ENCODE assay signal across 15 mouse cellular contexts in genomic region chr1:31058861-31059351, GRCm38 (mm10).
DNase-seq lines count a peak whose midpoint lies in the region; ATAC-seq and TF ChIP-seq lines count a peak whose summit lies in the region.
"Had no signal": no experiment of that assay in that cellular context is flagged by ENCODE, and none has a peak within 500 bp of the region (broad histone marks: within the 10 kb centered on the region; RNA-seq: fewer than 3 reads in every experiment).

No protein-coding gene starts in this region.

- CTCF ChIA-PET in Patski (lab: Charles Lee), result no interaction called here

- H3K4me2 ChIP-seq in forebrain, embryonic 13.5 days, result no peak overlapping the region
- H3K4me2 ChIP-seq in forebrain, embryonic 15.5 days (replicated peaks), result no peak overlapping the region
- H3K4me2 ChIP-seq in lung, embryonic 14.5 days, result no peak overlapping the region
- no peak overlapping the region for H3K4me2 ChIP-seq in intestine, postnatal 0 days (replicated peaks; ENCODE audit: low read depth)
- H3K4me2 ChIP-seq in heart, embryonic 11.5 days, result no peak overlapping the region
- H3K4me2 ChIP-seq: liver, embryonic 12.5 days had no signal

- POLR2A ChIA-PET in Patski (lab: Charles Lee), result no interaction called here

- H3K4me3 ChIP-seq in forebrain, embryonic 13.5 days, result no peak overlapping the region
- H3K4me3 ChIP-seq in forebrain, embryonic 15.5 days, result no peak overlapping the region
- H3K4me3 ChIP-seq in lung, embryonic 14.5 days (ENCODE audit: low read depth, low read length), result no peak overlapping the region
- no peak overlapping the region for H3K4me3 ChIP-seq in intestine, postnatal 0 days (ENCODE audit: low read depth, low read length)
- no peak overlapping the region for H3K4me3 ChIP-seq in heart, embryonic 11.5 days (ENCODE audit: low read depth, low read length)
- H3K4me3 ChIP-seq: gastrocnemius, adult 2 months; left cerebral cortex, adult 2 months; liver, embryonic 12.5 days had no signal

- H3K27ac ChIP-seq in forebrain, embryonic 13.5 days, result no peak overlapping the region
- H3K27ac ChIP-seq in forebrain, embryonic 15.5 days (replicated peaks), result no peak overlapping the region
- no peak overlapping the region for H3K27ac ChIP-seq in lung, embryonic 14.5 days (ENCODE audit: low read depth)
- peak overlapping the region; percentile 41 for H3K27ac ChIP-seq in intestine, postnatal 0 days (ENCODE audit: low read depth, low read length)
- no peak overlapping the region for H3K27ac ChIP-seq in heart, embryonic 11.5 days (ENCODE audit: low read depth, low read length)
- H3K27ac ChIP-seq: gastrocnemius, adult 2 months; left cerebral cortex, adult 2 months; liver, embryonic 12.5 days had no signal

- TF ChIP-seq CTCF in lung, embryonic 14.5 days (IDR thresholded peaks at IDR 0.05; ENCODE audit: low read depth), result no peak
- TF ChIP-seq CTCF in Patski (IDR thresholded peaks at IDR 0.05), result no peak
- TF ChIP-seq CTCF in intestine, postnatal 0 days (IDR thresholded peaks at IDR 0.05; ENCODE audit: low read depth), result no peak

- H3K36me3 ChIP-seq in forebrain, embryonic 13.5 days (ENCODE audit: poor library complexity, severe bottlenecking), result no peaks in the 10 kb centered on the region
- no peaks in the 10 kb centered on the region for H3K36me3 ChIP-seq in forebrain, embryonic 15.5 days
- H3K36me3 ChIP-seq in lung, embryonic 14.5 days (ENCODE audit: insufficient read depth), result no peaks in the 10 kb centered on the region
- no peaks in the 10 kb centered on the region for H3K36me3 ChIP-seq in intestine, postnatal 0 days (ENCODE audit: control insufficient read depth, insufficient read depth)
- no peaks in the 10 kb centered on the region for H3K36me3 ChIP-seq in heart, embryonic 11.5 days (ENCODE audit: control insufficient read depth, insufficient read depth, low read length)
- H3K36me3 ChIP-seq: liver, embryonic 12.5 days had no signal

- H3K9ac ChIP-seq in forebrain, embryonic 13.5 days, result no peak overlapping the region
- no peak overlapping the region for H3K9ac ChIP-seq in forebrain, embryonic 15.5 days (replicated peaks)
- H3K9ac ChIP-seq in lung, embryonic 14.5 days, result no peak overlapping the region
- H3K9ac ChIP-seq in intestine, postnatal 0 days (ENCODE audit: low read depth, low read length), result no peak overlapping the region
- H3K9ac ChIP-seq in heart, embryonic 11.5 days (ENCODE audit: low read depth, low read length), result no peak overlapping the region
- H3K9ac ChIP-seq: liver, embryonic 12.5 days had no signal

- DNase-seq in lung, embryonic 14.5 days, result peak; percentile 54
- no peak for DNase-seq in lung, postnatal 25 days (ENCODE audit: low spot score)
- peak; percentile 10 for DNase-seq in Patski (ENCODE audit: low read depth, low spot score)
- no peak for DNase-seq in ovary, postnatal 10 days (ENCODE audit: low spot score)
- DNase-seq: adrenal gland, postnatal 10 days; cerebellum, adult 11-12 months; gastrocnemius, adult 2 months; kidney, adult 18-20 months; thymus, adult 2 months had no signal

- 75% methylated on average over 2 of the region's 2 CpGs for WGBS in forebrain, embryonic 13.5 days
- 52% methylated on average over 2 of the region's 2 CpGs for WGBS in forebrain, embryonic 15.5 days
- WGBS in lung, embryonic 14.5 days, result 55% methylated on average over 2 of the region's 2 CpGs
- 20% methylated on average over 2 of the region's 2 CpGs for WGBS in intestine, postnatal 0 days
- 83% methylated on average over 2 of the region's 2 CpGs for WGBS in heart, embryonic 11.5 days (ENCODE audit: insufficient replicate concordance)

- no peaks in the 10 kb centered on the region for H3K27me3 ChIP-seq in forebrain, embryonic 13.5 days
- H3K27me3 ChIP-seq in forebrain, embryonic 15.5 days, result no peaks in the 10 kb centered on the region
- H3K27me3 ChIP-seq in lung, embryonic 14.5 days (ENCODE audit: insufficient read depth, low read length), result no peaks in the 10 kb centered on the region
- no peaks in the 10 kb centered on the region for H3K27me3 ChIP-seq in Patski
- H3K27me3 ChIP-seq in intestine, postnatal 0 days (replicated peaks; ENCODE audit: control insufficient read depth, insufficient read depth, low read length), result no peaks in the 10 kb centered on the region
- no peaks in the 10 kb centered on the region for H3K27me3 ChIP-seq in heart, embryonic 11.5 days (ENCODE audit: control insufficient read depth, insufficient read depth, low read length)
- H3K27me3 ChIP-seq: liver, embryonic 12.5 days had no signal

- H3K4me1 ChIP-seq in forebrain, embryonic 13.5 days, result 0 out of 2 replicates have a peak, but pooled peaks cover 3% of the 10 kb centered on the region
- no peaks in the 10 kb centered on the region for H3K4me1 ChIP-seq in forebrain, embryonic 15.5 days
- H3K4me1 ChIP-seq in lung, embryonic 14.5 days (ENCODE audit: insufficient read depth), result 0 out of 2 replicates have a peak, but pooled peaks cover 2% of the 10 kb centered on the region
- H3K4me1 ChIP-seq in intestine, postnatal 0 days (replicated peaks; ENCODE audit: control insufficient read depth, insufficient read depth, low read length), result no peaks in the 10 kb centered on the region
- no peaks in the 10 kb centered on the region for H3K4me1 ChIP-seq in heart, embryonic 11.5 days (ENCODE audit: control insufficient read depth, insufficient read depth, low read length)
- H3K4me1 ChIP-seq: liver, embryonic 12.5 days had no signal

- ATAC-seq in forebrain, embryonic 13.5 days, result peak; percentile 33; the same call in 1 of the 2 replicates
- no peak for ATAC-seq in forebrain, embryonic 15.5 days (replicated peaks)
- ATAC-seq in lung, embryonic 14.5 days (ENCODE audit: insufficient read depth), result peak; percentile 49; the same call in 1 of the 2 replicates
- ATAC-seq in Patski, result no peak
- ATAC-seq in intestine, postnatal 0 days, result peak; percentile 89
- no peak for ATAC-seq in heart, embryonic 11.5 days (replicated peaks; ENCODE audit: insufficient number of reproducible peaks, low FRiP score, low TSS enrichment)
- ATAC-seq: liver, embryonic 12.5 days had no signal

- H3K9me3 ChIP-seq in forebrain, embryonic 13.5 days (replicated peaks), result no peaks in the 10 kb centered on the region
- H3K9me3 ChIP-seq in forebrain, embryonic 15.5 days, result no peaks in the 10 kb centered on the region
- H3K9me3 ChIP-seq in lung, embryonic 14.5 days (ENCODE audit: low read depth, low read length), result no peaks in the 10 kb centered on the region
- no peaks in the 10 kb centered on the region for H3K9me3 ChIP-seq in intestine, postnatal 0 days (ENCODE audit: control insufficient read depth)
- no peaks in the 10 kb centered on the region for H3K9me3 ChIP-seq in heart, embryonic 11.5 days (replicated peaks; ENCODE audit: control insufficient read depth, low read length)
- H3K9me3 ChIP-seq: liver, embryonic 12.5 days had no signal

- in situ Hi-C loops in Patski (cut with MboI; ENCODE audit: low pct_unique_long_range_greater_than_20kb), result no loop called here

Comparison
In these comparisons a context has a peak if more than half of its experiments do, and no peak if none do; other contexts are left out.
1. ATAC-seq: peak in forebrain, embryonic 13.5 days (single experiment), lung, embryonic 14.5 days (single experiment) and intestine, postnatal 0 days (single experiment); none in forebrain, embryonic 15.5 days (single experiment), Patski (single experiment) and heart, embryonic 11.5 days (single experiment).
2. DNase-seq: peak in lung, embryonic 14.5 days (single experiment) and Patski (single experiment); none in lung, postnatal 25 days (single experiment) and ovary, postnatal 10 days (single experiment).